Mouse (Mus musculus) lung, postnatal 10 days (tissue): ENCODE measurements around the gene Eif2ak1.
A peak's percentile ranks its signal among the peaks of the same experiment; 100 is the strongest.
"Not testable (repeated sequence)": the region's sequence is repeated elsewhere in the genome, so short reads cannot be mapped to it uniquely, and the experiment has no call there.

Experiments used
- DNase-seq: peaks from one replicate; pipeline ENCODE4 v3.0.0; 2021

Eif2ak1 gene

GRCm38 (mm10) chr5:143817116-143817930, at the start of gene Eif2ak1:
Gene Eif2ak1 (plus strand): TSS chr5:143817788.
- peak; percentile 96 for DNase-seq

- DNase-seq = no peak
These were observed 35.6 kb upstream of the Eif2ak1 start for GRCm38 (mm10) chr5:143781951-143782350.

- DNase-seq = no peak
These were observed 32.2 kb upstream of the Eif2ak1 start for GRCm38 (mm10) chr5:143785391-143785790.

- DNase-seq = not testable (repeated sequence)
These were observed 16.4 kb upstream of the Eif2ak1 start for GRCm38 (mm10) chr5:143801216-143801615.

- no peak for DNase-seq
These were observed 13.4 kb upstream of the Eif2ak1 start for GRCm38 (mm10) chr5:143804056-143804765.

GRCm38 (mm10) chr5:143807268-143807667, 10.3 kb upstream of the Eif2ak1 start:
- DNase-seq = no peak

- DNase-seq = no peak
These were observed 8.0 kb upstream of the Eif2ak1 start for GRCm38 (mm10) chr5:143809421-143810090.

DNA sequence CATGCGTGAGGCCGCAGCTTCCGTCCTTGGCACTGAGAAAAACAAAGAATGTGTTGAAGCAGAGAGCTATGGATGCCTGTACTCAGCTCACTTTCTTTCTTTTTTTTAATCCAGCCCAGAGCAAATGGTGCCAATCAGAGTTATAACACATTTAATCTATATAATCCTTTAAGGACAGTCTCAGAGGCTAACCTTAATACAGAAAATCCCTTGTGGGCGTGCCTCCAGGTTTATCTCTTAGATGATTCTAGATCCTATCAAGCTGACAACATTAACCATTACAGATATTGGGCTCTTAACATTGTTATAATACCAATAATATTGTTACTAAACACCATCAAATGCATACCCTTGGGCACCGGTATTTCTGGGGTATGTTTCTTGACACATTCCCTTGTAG, 5.9 kb upstream of the Eif2ak1 start:
- no peak for DNase-seq

DNA sequence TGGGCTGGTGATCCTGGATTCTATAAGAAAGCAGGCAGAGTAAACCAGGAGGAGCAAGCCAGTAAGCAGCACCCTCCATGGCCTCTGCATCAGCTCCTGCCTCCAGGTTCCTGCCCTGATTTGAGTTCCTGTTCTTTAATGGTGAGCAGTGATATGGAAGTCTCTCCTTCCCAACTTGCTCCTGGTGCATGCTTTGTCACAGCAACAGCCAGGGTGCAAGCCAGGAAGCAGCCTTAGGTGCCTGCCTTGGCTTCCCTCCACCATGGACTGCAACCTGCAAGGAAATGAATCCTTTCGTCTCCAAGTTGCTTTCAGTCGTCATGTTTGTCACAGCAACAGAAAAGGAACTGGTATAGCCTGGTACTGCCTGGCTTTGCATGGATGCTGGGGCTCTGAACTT, 3.0 kb upstream of the Eif2ak1 start:
- DNase-seq = no peak

DNA sequence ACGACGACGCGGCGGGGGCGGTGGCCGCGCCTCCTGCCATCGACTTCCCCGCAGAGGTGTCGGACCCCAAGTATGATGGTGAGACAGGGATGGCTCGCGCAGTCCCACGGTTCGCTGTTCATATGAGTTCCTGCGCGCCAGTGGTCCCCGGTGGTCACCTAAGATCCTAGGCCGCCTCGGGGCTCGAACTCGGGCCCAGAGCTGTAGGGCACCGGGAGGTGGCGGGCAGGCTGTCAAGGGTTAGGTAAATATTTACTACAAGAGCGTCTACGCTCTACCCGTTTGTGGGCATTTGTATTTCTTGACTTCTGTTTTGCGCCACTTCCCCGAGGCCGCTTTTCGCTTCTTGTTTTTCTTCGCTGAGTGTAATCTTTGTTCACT, 333 bp downstream of the Eif2ak1 start:
- DNase-seq = peak; percentile 46

DNA sequence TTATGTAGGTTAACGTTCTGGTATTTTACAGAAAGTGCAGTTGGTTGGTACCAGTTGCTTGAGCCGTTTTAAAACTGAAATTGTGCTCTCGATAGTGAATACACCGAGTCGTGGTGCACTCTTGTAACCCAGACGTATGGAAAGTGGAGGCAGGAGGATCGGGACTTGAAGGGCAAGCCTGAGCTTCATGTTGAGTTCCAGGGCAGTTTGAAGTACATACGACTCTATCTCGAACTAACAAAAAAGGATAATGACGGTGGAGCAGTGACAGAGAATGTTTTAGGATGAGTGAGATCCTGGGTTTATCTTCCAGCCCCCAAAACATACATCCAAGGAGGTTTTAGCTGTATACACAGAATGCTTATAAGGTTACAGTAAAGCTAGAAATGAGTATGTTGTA, 873 bp downstream of the Eif2ak1 start:
- DNase-seq = no peak

DNA sequence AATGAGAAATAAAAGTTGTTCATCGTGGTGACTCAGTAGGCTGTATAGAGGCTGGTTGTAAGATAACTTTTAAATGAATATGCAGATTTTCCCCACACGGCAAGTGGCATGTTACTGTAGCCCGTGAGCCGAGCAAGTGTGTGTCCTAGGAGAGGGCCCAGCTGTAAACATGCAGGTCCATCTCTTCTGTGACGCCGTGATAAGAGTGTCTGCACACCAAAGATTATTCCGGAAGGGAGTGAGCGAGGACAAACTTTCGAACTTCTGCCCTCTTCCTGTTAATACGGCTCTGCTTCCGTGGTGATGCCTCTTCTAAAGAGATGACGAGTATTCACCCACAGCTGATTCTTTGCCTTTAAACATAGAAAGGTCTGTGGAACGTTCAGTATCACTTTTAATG, 1.4 kb downstream of the Eif2ak1 start:
- peak; percentile 10 for DNase-seq

GRCm38 (mm10) chr5:143819906-143820660, 2.5 kb downstream of the Eif2ak1 start:
- DNase-seq = no peak

GRCm38 (mm10) chr5:143820820-143821219, 3.2 kb downstream of the Eif2ak1 start:
- DNase-seq = no peak

DNA sequence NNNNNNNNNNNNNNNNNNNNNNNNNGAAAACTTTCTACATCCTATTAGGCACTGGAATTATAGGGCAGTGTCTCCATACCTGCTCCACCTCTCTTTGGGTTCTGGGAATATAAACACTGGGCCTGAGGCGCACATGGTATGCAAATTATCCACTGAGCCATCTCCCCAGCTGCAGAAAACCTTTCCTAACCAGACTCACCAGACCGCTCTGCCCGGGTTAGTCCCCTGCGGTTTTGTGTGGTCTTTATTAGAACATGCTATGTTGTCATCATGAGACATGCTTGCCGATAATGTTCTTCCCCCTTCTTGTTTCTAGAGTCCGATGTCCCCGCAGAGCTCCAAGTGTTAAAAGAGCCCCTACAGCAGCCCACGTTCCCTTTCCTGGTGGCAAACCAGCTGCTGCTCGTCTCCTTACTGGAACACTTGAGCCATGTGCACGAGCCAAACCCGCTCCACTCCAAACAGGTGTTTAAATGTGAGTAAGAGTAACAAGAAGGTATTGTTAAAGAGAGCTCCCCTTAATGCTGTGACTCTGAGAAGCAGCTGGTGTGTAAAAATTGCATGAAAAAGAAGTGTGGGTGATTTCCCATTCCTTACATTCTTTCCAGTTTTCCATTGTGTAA, 54.1 kb downstream of the Eif2ak1 start:
- no peak for DNase-seq

GRCm38 (mm10) chr5:143874571-143874970, 57.0 kb downstream of the Eif2ak1 start:
- DNase-seq = no peak

DNA sequence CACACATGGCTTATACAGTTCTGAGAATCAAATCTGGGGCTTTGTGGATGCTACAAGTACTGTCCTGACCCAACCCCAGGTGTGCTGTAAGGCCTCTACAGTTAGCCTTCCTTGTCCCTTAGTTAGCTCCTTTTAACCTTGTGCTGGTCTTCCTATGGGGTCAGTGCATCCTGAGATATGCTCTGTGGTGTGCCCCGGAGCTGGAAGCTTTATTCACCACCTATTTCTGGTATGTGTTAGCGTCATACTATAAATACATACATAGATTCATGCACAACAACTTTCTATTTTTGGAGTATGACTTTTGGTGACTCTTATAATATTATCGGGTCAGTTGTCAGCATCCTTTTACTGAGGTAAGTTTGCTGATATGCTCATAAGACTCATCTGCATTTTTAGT, 67.7 kb downstream of the Eif2ak1 start:
- no peak for DNase-seq

DNA sequence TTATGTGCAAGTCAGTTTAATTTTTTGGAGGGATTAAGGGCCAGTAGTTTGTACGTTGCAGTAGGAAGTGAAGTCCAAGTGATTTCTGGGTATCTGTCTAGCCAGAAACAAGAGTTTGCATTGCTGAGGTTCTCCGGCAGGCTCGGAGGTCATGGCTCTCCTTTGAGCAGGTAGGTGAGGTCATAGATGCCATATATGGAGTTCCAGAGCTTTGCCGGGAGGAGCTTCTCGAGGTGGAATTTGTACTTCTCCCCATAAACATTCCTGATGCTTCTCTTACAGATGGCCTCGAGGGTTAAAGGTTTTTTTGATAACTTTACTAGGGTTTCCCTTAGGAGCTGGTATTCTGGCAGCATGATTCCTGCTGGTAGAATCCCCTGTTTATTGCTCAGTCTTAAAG, 73.2 kb downstream of the Eif2ak1 start:
- no peak for DNase-seq

- DNase-seq = no peak
These were observed 74.8 kb downstream of the Eif2ak1 start for GRCm38 (mm10) chr5:143892255-143892886.

DNA sequence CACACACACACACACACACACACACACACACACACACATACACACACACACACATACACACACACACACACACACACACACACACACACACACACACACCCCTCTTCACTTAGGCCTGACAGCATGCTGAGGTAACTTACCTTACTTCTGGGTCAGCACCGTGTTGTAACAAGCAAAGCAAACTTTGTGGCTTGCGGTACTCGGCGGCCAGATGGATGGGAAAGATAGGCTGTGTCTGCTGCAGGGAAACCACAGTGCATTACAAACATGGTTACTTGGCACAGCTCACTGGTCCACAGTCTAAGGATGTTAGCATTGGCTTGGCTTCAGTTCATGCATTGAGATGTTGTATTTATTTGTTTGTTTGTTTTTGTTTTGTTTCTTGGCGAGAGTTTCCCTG, 75.8 kb downstream of the Eif2ak1 start:
- DNase-seq = no peak

- DNase-seq = no peak
These were observed 80.2 kb downstream of the Eif2ak1 start, which contains the start of gene Ankrd61 for GRCm38 (mm10) chr5:143897635-143898330. Gene Ankrd61 (minus strand): TSS chr5:143897685.
